Mouse (Mus musculus) embryo, embryonic 11.5 days (tissue): ENCODE data around the gene Erich2.

Experiments
- DNase-seq: peaks from one replicate; pipeline ENCODE4 v3.0.0-alpha.2; 2012; ENCODE audit warnings: low read depth, low spot score

Erich2 gene

GRCm38 (mm10) chr2:70562611-70562980, 54.0 kb downstream of the Erich2 start:
- DNase-seq, result no peak

- no peak for DNase-seq
These were observed 54.5 kb downstream of the Erich2 start for GRCm38 (mm10) chr2:70562981-70563671.

- no peak for DNase-seq
These were observed 55.4 kb downstream of the Erich2 start for GRCm38 (mm10) chr2:70563721-70564645.

DNA sequence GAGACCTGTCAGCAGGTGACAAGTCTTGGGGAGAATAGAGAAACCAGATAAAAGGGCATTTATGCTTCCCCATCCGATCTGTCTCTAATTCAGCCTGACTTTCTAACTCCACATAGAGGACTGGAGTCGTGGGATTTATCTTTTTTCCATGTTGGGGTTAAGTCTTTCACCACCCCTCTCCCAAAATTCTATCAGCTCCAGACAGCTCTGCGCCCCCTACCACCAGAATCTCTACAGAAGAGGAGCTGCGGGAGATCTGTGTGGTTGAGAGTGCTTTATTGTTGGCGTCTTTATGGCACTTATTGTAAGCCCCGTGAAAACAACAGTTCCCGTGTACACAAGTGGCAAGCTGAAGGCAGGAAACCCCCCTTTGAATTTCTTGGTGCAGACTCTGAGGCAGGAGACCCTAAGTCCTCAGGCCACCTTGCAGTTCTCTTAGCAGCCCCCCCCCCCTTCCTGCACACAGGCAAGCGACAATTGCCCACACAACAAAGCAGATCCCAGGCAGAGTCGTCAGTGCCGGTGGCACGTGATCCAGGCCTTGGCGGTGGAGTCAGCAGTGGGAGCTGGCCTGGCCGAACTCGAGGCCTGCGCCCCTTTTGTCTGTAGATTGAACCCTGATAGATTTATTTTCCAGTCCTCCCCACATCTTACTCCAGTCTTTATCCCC, 56.2 kb downstream of the Erich2 start:
- no peak for DNase-seq

- DNase-seq, result no peak
These were observed 57.3 kb downstream of the Erich2 start for GRCm38 (mm10) chr2:70565651-70566602.

DNA sequence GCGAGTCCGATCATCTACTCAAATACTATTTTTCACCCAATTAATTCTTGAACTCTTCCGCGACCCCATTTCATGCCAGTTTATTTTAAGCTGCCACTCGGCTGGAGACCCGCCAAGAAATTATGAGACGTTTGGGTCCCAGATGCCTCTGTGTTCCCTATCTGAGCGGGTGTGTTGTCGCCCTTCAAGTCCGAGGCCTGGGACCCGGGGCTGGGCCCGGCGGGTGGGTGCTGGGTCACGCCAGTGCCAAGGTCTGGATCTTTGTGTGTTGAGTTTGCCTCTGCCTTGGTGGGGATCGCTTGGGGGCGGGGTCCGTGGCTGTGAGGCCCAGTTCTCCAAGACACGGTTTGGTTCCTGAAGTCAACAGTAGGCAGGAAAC, 58.0 kb downstream of the Erich2 start:
- no peak for DNase-seq

DNA sequence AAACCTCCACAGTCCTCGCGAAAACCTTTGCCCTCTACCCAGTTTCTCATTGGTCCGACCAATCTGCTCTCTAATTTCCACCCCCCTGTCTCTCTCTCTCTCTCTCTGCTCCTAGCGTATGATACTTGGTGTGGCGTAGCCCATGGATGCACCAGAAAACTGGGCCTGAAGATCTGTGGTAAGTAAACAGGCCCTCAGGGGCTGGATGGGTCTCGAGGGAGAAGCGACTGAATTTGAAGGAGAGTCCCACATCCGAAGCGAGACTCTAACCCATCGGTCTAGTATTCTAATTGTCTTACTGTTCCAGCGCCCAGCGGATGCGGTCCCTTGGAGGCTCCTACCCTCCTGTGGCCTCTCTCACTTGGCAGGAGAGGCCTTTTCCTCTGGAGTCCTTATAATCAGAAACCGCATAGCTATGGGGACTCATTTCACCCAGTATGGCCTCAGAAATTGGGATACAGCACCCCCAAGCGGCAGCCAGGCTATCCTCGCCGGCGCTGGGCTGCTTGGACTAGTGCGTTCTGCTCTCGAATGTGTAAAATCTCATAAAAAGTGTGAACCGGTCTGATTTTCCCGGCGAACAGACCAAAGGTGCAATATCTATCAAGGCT, 58.6 kb downstream of the Erich2 start:
- DNase-seq, result no peak

GRCm38 (mm10) chr2:70567682-70568077, 59.1 kb downstream of the Erich2 start:
- no peak for DNase-seq

DNA sequence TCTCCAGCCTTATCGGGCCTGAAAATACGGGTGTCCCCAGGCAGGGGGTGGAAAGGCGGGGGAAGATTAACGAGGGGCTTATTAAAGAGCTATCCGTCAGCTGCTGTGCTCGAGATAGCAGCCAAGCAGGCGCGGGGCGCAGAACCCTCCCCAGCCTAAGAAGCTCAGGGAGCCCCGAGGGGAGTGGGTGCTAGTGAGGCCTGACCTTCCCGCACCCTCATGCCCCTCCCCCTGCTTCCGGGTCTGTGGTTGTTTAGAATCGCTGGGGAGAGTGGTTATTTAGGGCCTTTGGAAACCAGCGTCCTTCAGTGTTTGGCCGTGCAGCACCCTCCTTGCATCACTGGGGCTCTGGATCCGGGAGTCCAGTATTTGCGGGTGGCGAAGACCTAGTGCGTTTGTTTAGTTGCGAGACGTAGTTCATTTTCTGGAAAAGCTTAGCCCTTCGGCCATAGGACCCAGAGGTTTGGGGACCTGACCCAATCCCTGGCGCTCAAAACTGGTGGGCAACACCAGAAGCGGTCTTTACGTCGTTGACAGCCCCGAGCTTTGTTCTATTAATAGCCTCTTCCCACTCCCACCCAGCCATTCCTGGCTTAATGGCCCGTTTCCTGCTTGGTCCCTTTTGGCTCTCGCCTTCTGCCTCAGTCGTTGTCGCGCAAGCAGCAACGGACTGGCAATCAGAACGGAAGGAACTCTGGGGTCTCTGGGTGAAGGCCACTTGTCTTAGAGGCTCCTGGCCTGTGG, 59.8 kb downstream of the Erich2 start:
- no peak for DNase-seq

DNA sequence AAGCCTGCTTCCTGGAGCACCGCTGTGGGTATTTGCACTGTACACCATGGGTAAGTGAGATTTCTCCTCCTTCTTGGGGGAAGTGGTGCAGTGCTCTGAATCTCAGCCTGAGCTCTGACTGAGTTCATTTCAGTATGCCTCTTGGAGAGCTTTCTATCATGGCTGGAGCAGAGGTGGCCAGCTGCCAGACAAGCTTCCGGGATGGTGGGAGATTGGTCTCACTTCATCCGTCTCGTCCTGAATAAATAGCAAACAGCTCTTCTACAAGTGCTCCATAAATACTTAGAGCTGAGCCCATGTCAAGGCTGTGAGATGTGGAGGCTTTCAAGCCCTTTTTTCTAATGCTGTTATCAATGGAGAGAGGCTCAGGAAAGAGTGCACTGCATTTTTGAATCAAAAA, 63.1 kb downstream of the Erich2 start:
- DNase-seq, result no peak

DNA sequence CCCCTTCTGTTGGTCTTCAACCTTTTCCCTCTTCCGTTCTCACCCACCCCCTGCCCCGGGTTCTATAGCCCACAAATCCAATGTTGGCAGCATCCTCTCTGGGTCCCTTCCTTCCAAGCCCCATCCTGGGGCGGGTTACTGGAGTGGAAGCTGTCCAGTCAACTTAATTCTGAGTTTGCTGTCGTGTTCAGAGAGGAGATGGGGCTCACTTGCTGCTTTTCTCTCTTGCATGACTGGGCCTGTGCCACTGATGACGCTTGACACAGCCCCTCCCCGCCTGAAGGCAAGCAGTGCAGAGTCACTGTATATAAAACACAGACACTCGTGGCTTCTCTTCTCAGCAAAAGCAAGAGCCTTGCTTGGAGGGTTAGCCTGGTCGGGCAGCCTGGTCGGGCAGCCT, 63.6 kb downstream of the Erich2 start:
- no peak for DNase-seq

GRCm38 (mm10) chr2:70573544-70574210, 65.1 kb downstream of the Erich2 start:
- no peak for DNase-seq

GRCm38 (mm10) chr2:70588200-70588599, 79.6 kb downstream of the Erich2 start:
- DNase-seq, result no peak
